Mouse (Mus musculus) cerebellum, adult 18-20 months (tissue): ENCODE measurements around the gene Gm10300.
A peak's percentile ranks its signal among the peaks of the same experiment; 100 is the strongest.

Experiments used
- DNase-seq, 2 experiments: peaks; one replicate each; pipeline ENCODE4 v3.0.0; 2021

Gm10300 gene

GRCm38 (mm10) chr4:132074077-132074932, at the start of gene Gm10300:
Gene Gm10300 (plus strand): TSS chr4:132074697.
- DNase-seq, result peak; percentile 45 to 66

GRCm38 (mm10) chr4:132025264-132025663, 49.2 kb upstream of the Gm10300 start:
- DNase-seq, result no peak

- DNase-seq, result no peak
Measured at GRCm38 (mm10) chr4:132025738-132026527, 48.6 kb upstream of the Gm10300 start.

GRCm38 (mm10) chr4:132027167-132027566, 47.3 kb upstream of the Gm10300 start:
- no peak for DNase-seq

GRCm38 (mm10) chr4:132027806-132028205, 46.7 kb upstream of the Gm10300 start:
- DNase-seq, result no peak

GRCm38 (mm10) chr4:132029851-132030741, 44.4 kb upstream of the Gm10300 start:
- no peak for DNase-seq

- DNase-seq, result no peak
Measured at GRCm38 (mm10) chr4:132033183-132033582, 41.3 kb upstream of the Gm10300 start.

- no peak for DNase-seq
Measured at GRCm38 (mm10) chr4:132034242-132034641, 40.3 kb upstream of the Gm10300 start.

- DNase-seq, result no peak
Measured at GRCm38 (mm10) chr4:132037137-132037536, 37.4 kb upstream of the Gm10300 start.

GRCm38 (mm10) chr4:132037991-132038390, 36.5 kb upstream of the Gm10300 start:
- DNase-seq, result no peak

- DNase-seq, result no peak
Measured at GRCm38 (mm10) chr4:132038809-132039208, 35.7 kb upstream of the Gm10300 start.

- no peak for DNase-seq
Measured at GRCm38 (mm10) chr4:132039521-132039920, 35.0 kb upstream of the Gm10300 start.

GRCm38 (mm10) chr4:132039975-132040645, 34.4 kb upstream of the Gm10300 start:
- no peak for DNase-seq

- DNase-seq, result no peak
Measured at GRCm38 (mm10) chr4:132041471-132042332, 32.8 kb upstream of the Gm10300 start.

- DNase-seq, result no peak
Measured at GRCm38 (mm10) chr4:132043726-132044125, 30.8 kb upstream of the Gm10300 start.

GRCm38 (mm10) chr4:132048011-132048991, 26.2 kb upstream of the Gm10300 start:
- peak; percentile 82 to 91 for DNase-seq

GRCm38 (mm10) chr4:132048995-132049404, 25.5 kb upstream of the Gm10300 start:
- DNase-seq, result peak; percentile 89 to 91

- peak; percentile 66 to 73 for DNase-seq
Measured at GRCm38 (mm10) chr4:132049549-132050200, 24.8 kb upstream of the Gm10300 start.
